In the genomic region with DNA sequence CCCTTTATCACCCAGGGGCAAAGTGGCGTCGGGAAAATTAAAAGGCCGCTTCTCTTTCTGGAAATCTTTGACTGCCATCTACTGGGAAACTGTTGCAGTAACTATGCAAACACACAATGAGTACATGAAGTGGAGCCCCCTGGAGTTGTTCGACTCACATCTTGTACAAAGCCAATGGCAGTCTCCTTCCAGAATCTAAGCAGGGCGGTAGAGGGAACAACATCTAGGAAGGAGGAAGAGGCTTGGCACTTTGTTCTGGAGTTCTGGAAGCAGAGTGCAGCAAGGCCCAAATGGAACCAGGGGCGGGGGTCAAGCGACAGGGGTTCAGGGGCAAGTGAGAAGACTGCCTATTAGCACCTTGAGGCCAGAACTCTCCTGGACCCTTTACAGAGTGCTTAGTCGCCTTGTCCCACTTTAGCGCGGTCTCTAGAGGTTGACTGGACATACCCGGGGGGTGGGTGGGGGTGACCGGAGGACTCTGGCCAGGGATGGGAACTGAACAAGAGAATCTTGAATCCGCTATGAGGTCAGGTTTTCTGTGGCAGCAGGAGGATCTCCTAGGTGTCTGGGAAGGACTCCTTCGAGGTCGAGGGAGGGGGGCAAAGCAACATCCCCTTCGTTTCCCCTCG, we compare ENCODE assay signal across 8 mouse cellular contexts. TPM values are rescaled to one million over a fixed set of nuclear protein-coding genes. Genes with fewer than 3 reads are reported as not detected.
DNase-seq lines count a peak whose midpoint lies in the region; ATAC-seq and TF ChIP-seq lines count a peak whose summit lies in the region.

No protein-coding gene starts in this region.

- ATAC-seq in heart, embryonic 13.5 days (ENCODE audit: extremely low read depth, insufficient number of reproducible peaks, low FRiP score, low TSS enrichment), result no peak

- peak overlapping the region; percentile 90 for H3K9ac ChIP-seq in heart, embryonic 13.5 days

- TF ChIP-seq POLR2A in thymus, adult 2 months (IDR thresholded peaks at IDR 0.05; ENCODE audit: control insufficient read depth, extremely low read depth, insufficient read depth, low read length, poor library complexity), result no peak

- no peaks in the 10 kb centered on the region for H3K36me3 ChIP-seq in thymus, adult 2 months (ENCODE audit: control insufficient read depth, insufficient read depth, low read length)
- H3K36me3 ChIP-seq in heart, embryonic 13.5 days, result peaks cover 7% of the 10 kb centered on the region

- H3K9me3 ChIP-seq in heart, embryonic 13.5 days, result no peaks in the 10 kb centered on the region

- H3K4me2 ChIP-seq in heart, embryonic 13.5 days, result peak overlapping the region; percentile 88

- 2% methylated on average over 17 of the region's 17 CpGs for WGBS in thymus, adult 2 months
- under 1% methylated on average over 17 of the region's 17 CpGs for WGBS in heart, embryonic 13.5 days

- H3K27me3 ChIP-seq in thymus, adult 2 months (ENCODE audit: control insufficient read depth, insufficient read depth, low read length), result peaks cover 18% of the 10 kb centered on the region; the same call in 1 of the 2 replicates
- H3K27me3 ChIP-seq in heart, embryonic 13.5 days (replicated peaks), result peaks cover 11% of the 10 kb centered on the region

- no peak for DNase-seq in thymus, adult 2 months
- DNase-seq in thymus, adult 18-20 months, result no peak
- peak; percentile 58 for DNase-seq in kidney, postnatal 25 days
- DNase-seq in lung, postnatal 4 days, result peak; percentile 26 to 68
- no peak for DNase-seq in c-Kit-positive CD71-positive TER-119-positive erythroid progenitor cells, embryonic 14.5 days (ENCODE audit: low spot score)
- no peak for DNase-seq in cerebellum, postnatal 25 days

- H3K4me1 ChIP-seq in thymus, adult 2 months (replicated peaks; ENCODE audit: control insufficient read depth, insufficient read depth, low read length), result peaks cover 31% of the 10 kb centered on the region
- H3K4me1 ChIP-seq in brown adipose tissue, adult 24 weeks (ENCODE audit: control insufficient read depth, insufficient read depth, insufficient read length, low read length), result peaks cover 14% of the 10 kb centered on the region
- H3K4me1 ChIP-seq in heart, embryonic 13.5 days, result peaks cover 37% of the 10 kb centered on the region

- TF ChIP-seq CTCF in thymus, adult 2 months (IDR thresholded peaks at IDR 0.05; ENCODE audit: borderline replicate concordance, control insufficient read depth, extremely low read depth, insufficient read depth, low read length, poor library complexity), result no peak

- H3K27ac ChIP-seq in thymus, adult 2 months (ENCODE audit: control insufficient read depth, insufficient read depth, low read length), result no peak overlapping the region
- peak overlapping the region; percentile 1; the same call in 1 of the 2 replicates for H3K27ac ChIP-seq in brown adipose tissue, adult 24 weeks (replicated peaks; ENCODE audit: low read depth, low read length)
- peak overlapping the region; percentile 89 for H3K27ac ChIP-seq in heart, embryonic 13.5 days (replicated peaks)

- peak overlapping the region; percentile 40 for H3K4me3 ChIP-seq in thymus, adult 2 months (ENCODE audit: control insufficient read depth, insufficient read depth, low read length)
- H3K4me3 ChIP-seq in brown adipose tissue, adult 24 weeks (ENCODE audit: insufficient read depth, low read depth, low read length), result peak overlapping the region; percentile 65
- peak overlapping the region; percentile 65 for H3K4me3 ChIP-seq in heart, embryonic 13.5 days

RNA-seq across cellular contexts. Expression of a gene that starts 0.6 kb away (rescaled TPM):
- polyA plus RNA-seq in thymus, adult 2 months (2012; rRNA removed), result 176 and 220 TPM in 2 replicates
- polyA plus RNA-seq in brown adipose tissue, adult 24 weeks (2012; ENCODE audit: insufficient read depth, insufficient read length, missing spikeins), result 63.5 and 77.4 TPM in 2 replicates
- 371 and 397 TPM in 2 replicates for polyA plus RNA-seq in heart, embryonic 13.5 days (2015; fragmentation: Nextera tagmentation; extraction: Ambion mirVana)

RNA-seq across cellular contexts. Expression of a gene that starts 16.5 kb away (rescaled TPM):
- polyA plus RNA-seq in thymus, adult 2 months (2012; rRNA removed), result 59.2 and 85.6 TPM in 2 replicates
- polyA plus RNA-seq in brown adipose tissue, adult 24 weeks (2012; ENCODE audit: insufficient read depth, insufficient read length, missing spikeins), result 0.92 and 1.2 TPM in 2 replicates
- polyA plus RNA-seq in heart, embryonic 13.5 days (2015; fragmentation: Nextera tagmentation; extraction: Ambion mirVana), result 158 and 170 TPM in 2 replicates

RNA-seq across cellular contexts. Expression of a gene that starts 48.6 kb away (rescaled TPM):
- polyA plus RNA-seq in thymus, adult 2 months (2012; rRNA removed), result 5.2 and 7.5 TPM in 2 replicates
- polyA plus RNA-seq in brown adipose tissue, adult 24 weeks (2012; ENCODE audit: insufficient read depth, insufficient read length, missing spikeins), result not detected in 2 replicates
- 0.15 and 0.21 TPM in 2 replicates for polyA plus RNA-seq in heart, embryonic 13.5 days (2015; fragmentation: Nextera tagmentation; extraction: Ambion mirVana)

RNA-seq across cellular contexts. Expression of a gene that starts 57.6 kb away (rescaled TPM):
- polyA plus RNA-seq in thymus, adult 2 months (2012; rRNA removed), result 1.3 and 1.9 TPM in 2 replicates
- polyA plus RNA-seq in brown adipose tissue, adult 24 weeks (2012; ENCODE audit: insufficient read depth, insufficient read length, missing spikeins), result not detected in 2 replicates
- 1.3 and 3.3 TPM in 2 replicates for polyA plus RNA-seq in heart, embryonic 13.5 days (2015; fragmentation: Nextera tagmentation; extraction: Ambion mirVana)

Comparison
In these comparisons a context has a peak if more than half of its experiments do, and no peak if none do; other contexts are left out.
1. DNase-seq: peak in kidney, postnatal 25 days (2 of 2) and lung, postnatal 4 days (2 of 2); none in thymus, adult 2 months (single experiment), thymus, adult 18-20 months (0 of 2), c-Kit-positive CD71-positive TER-119-positive erythroid progenitor cells, embryonic 14.5 days (single experiment) and cerebellum, postnatal 25 days (0 of 2).
2. RNA of a gene that starts 16.5 kb away (polyA plus RNA-seq): 158 to 170 TPM in heart, embryonic 13.5 days and 59.2 to 85.6 TPM in thymus, adult 2 months; 0.92 to 1.2 TPM in brown adipose tissue, adult 24 weeks; every median in the first group is over 10 times any median in the second.
3. Peak in every context shown above with its lines, with median percentiles within 50 percentile points of each other: H3K4me3 ChIP-seq.